Mouse (Mus musculus) bone marrow macrophage, adult 2 months (primary cell): ENCODE measurements around the gene Lsm14b.

ENCODE experiments used
- CTCF ChIP-seq: IDR thresholded peaks from 2 replicates; pipeline ENCODE4 v1.5.1; 2012; ENCODE audit warnings: low read depth, mild to moderate bottlenecking, low read length, moderate library complexity
- POLR2A ChIP-seq: IDR thresholded peaks from 2 replicates; pipeline ENCODE4 v1.6.1; 2012; ENCODE audit warnings: mild to moderate bottlenecking, low read depth, low read length, borderline replicate concordance

GRCm38 (mm10) chr2:180027768-180028167 lies 3.0 kb downstream of the Lsm14b start:
- TF ChIP-seq CTCF: no peak
- TF ChIP-seq POLR2A: no peak
